ENCODE assay signal across 14 mouse cellular contexts in genomic region chr5:37968596-37968995, GRCm38 (mm10).
DNase-seq lines count a peak whose midpoint lies in the region; ATAC-seq and TF ChIP-seq lines count a peak whose summit lies in the region.
"Had no signal": no experiment of that assay in that cellular context is flagged by ENCODE, and none has a peak within 500 bp of the region (broad histone marks: within the 10 kb centered on the region; RNA-seq: fewer than 3 reads in every experiment).

No protein-coding gene starts in this region.

- 0 out of 2 replicates have a peak overlapping the region, but pooled peaks have one; percentile 2 for H3K4me2 ChIP-seq in forebrain, embryonic 14.5 days (ENCODE audit: low read length)
- H3K4me2 ChIP-seq in forebrain, embryonic 16.5 days (ENCODE audit: low read length), result no peak overlapping the region
- peak overlapping the region; percentile 26 for H3K4me2 ChIP-seq in kidney, postnatal 0 days (ENCODE audit: low read length)
- H3K4me2 ChIP-seq in embryonic facial prominence, embryonic 15.5 days (replicated peaks), result peak overlapping the region; percentile 28; the same call in 1 of the 2 replicates
- H3K4me2 ChIP-seq: liver, embryonic 13.5 days had no signal

- H3K27ac ChIP-seq in forebrain, embryonic 14.5 days (ENCODE audit: low read depth, low read length), result no peak overlapping the region
- H3K27ac ChIP-seq in forebrain, embryonic 16.5 days (ENCODE audit: low read length), result no peak overlapping the region
- H3K27ac ChIP-seq in kidney, postnatal 0 days, result no peak overlapping the region
- H3K27ac ChIP-seq in kidney, adult 2 months (ENCODE audit: insufficient read depth, low read depth, low read length), result no peak overlapping the region
- H3K27ac ChIP-seq in embryonic facial prominence, embryonic 15.5 days (replicated peaks), result no peak overlapping the region
- H3K27ac ChIP-seq: heart, embryonic 15.5 days; liver, embryonic 13.5 days had no signal

- 4% methylated on average over 10 of the region's 10 CpGs for WGBS in forebrain, embryonic 14.5 days
- whole genome bisulfite sequencing in forebrain, embryonic 16.5 days, result 7% methylated on average over 10 of the region's 10 CpGs
- 5% methylated on average over 10 of the region's 10 CpGs for WGBS in kidney, postnatal 0 days
- 8% methylated on average over 10 of the region's 10 CpGs for WGBS in kidney, adult 2 months
- WGBS in embryonic facial prominence, embryonic 15.5 days, result 6% methylated on average over 10 of the region's 10 CpGs

- H3K27me3 ChIP-seq in forebrain, embryonic 14.5 days (replicated peaks; ENCODE audit: control insufficient read depth, insufficient read depth, low read length), result peaks cover 35% of the 10 kb centered on the region
- H3K27me3 ChIP-seq in forebrain, embryonic 16.5 days (replicated peaks; ENCODE audit: control insufficient read depth, insufficient read depth, low read length), result peaks cover 35% of the 10 kb centered on the region
- H3K27me3 ChIP-seq in kidney, postnatal 0 days (ENCODE audit: insufficient read depth, low read length), result peaks cover 14% of the 10 kb centered on the region
- no peaks in the 10 kb centered on the region; the same call in 1 of the 2 replicates for H3K27me3 ChIP-seq in kidney, adult 2 months (replicated peaks; ENCODE audit: control insufficient read depth, insufficient read depth, low read length)
- peaks cover 34% of the 10 kb centered on the region for H3K27me3 ChIP-seq in embryonic facial prominence, embryonic 15.5 days

- DNase-seq in forebrain, embryonic 14.5 days (ENCODE audit: low spot score), result no peak
- DNase-seq in kidney, postnatal 0 days (ENCODE audit: low spot score), result no peak
- DNase-seq in kidney, adult 2 months, result no peak
- DNase-seq in retina, embryonic 14.5 days (ENCODE audit: low spot score), result peak; percentile 46
- no peak for DNase-seq in right cerebral cortex, postnatal 4 days
- DNase-seq: adrenal gland, postnatal 36 days; cerebellum, adult 11 months; liver, embryonic 13.5 days; lung, postnatal 14 days had no signal

- no peaks in the 10 kb centered on the region for H3K9me3 ChIP-seq in forebrain, embryonic 14.5 days (replicated peaks; ENCODE audit: control insufficient read depth, low read length)
- H3K9me3 ChIP-seq in forebrain, embryonic 16.5 days (ENCODE audit: control insufficient read depth, low read length), result no peaks in the 10 kb centered on the region; the same call in 1 of the 2 replicates
- no peaks in the 10 kb centered on the region for H3K9me3 ChIP-seq in kidney, postnatal 0 days (replicated peaks; ENCODE audit: low read length)
- H3K9me3 ChIP-seq in embryonic facial prominence, embryonic 15.5 days (replicated peaks), result no peaks in the 10 kb centered on the region
- H3K9me3 ChIP-seq: heart, embryonic 15.5 days; liver, embryonic 13.5 days had no signal

- no peak for TF ChIP-seq POLR2A in kidney, adult 2 months (IDR thresholded peaks at IDR 0.05; ENCODE audit: low read depth, low read length)

- no peak overlapping the region for H3K9ac ChIP-seq in forebrain, embryonic 14.5 days (ENCODE audit: low read length)
- no peak overlapping the region for H3K9ac ChIP-seq in forebrain, embryonic 16.5 days (replicated peaks; ENCODE audit: low read depth, low read length)
- no peak overlapping the region for H3K9ac ChIP-seq in kidney, postnatal 0 days (ENCODE audit: low read depth, low read length)
- no peak overlapping the region for H3K9ac ChIP-seq in embryonic facial prominence, embryonic 15.5 days
- H3K9ac ChIP-seq: heart, embryonic 15.5 days; liver, embryonic 13.5 days had no signal

- ATAC-seq in forebrain, embryonic 14.5 days, result no peak
- no peak for ATAC-seq in forebrain, embryonic 16.5 days
- ATAC-seq in kidney, postnatal 0 days (replicated peaks; ENCODE audit: low FRiP score, low read depth), result no peak
- ATAC-seq in embryonic facial prominence, embryonic 15.5 days (ENCODE audit: insufficient number of reproducible peaks, low FRiP score, low TSS enrichment, low read depth), result no peak
- ATAC-seq in erythroid progenitor cell, adult 5-6 weeks (replicated peaks; ENCODE audit: low FRiP score, poor library complexity, severe bottlenecking), result no peak
- ATAC-seq: intestine, postnatal 0 days had no signal

- no peak for TF ChIP-seq CTCF in kidney, postnatal 0 days (IDR thresholded peaks at IDR 0.05; ENCODE audit: low read depth)
- TF ChIP-seq CTCF in kidney, adult 2 months (conservative IDR thresholded peaks at IDR 0.05; ENCODE audit: insufficient read depth, insufficient read length, low read depth, low read length), result no peak

- no peaks in the 10 kb centered on the region for H3K4me1 ChIP-seq in forebrain, embryonic 14.5 days (ENCODE audit: control insufficient read depth, insufficient read depth, low read length)
- H3K4me1 ChIP-seq in forebrain, embryonic 16.5 days (replicated peaks; ENCODE audit: control insufficient read depth, insufficient read depth, low read length), result no peaks in the 10 kb centered on the region
- 0 out of 2 replicates have a peak, but pooled peaks cover 3% of the 10 kb centered on the region for H3K4me1 ChIP-seq in kidney, postnatal 0 days (replicated peaks; ENCODE audit: insufficient read depth, low read length)
- H3K4me1 ChIP-seq in kidney, adult 2 months (ENCODE audit: control insufficient read depth, insufficient read depth, low read length), result no peaks in the 10 kb centered on the region
- H3K4me1 ChIP-seq in embryonic facial prominence, embryonic 15.5 days, result peaks cover 18% of the 10 kb centered on the region
- H3K4me1 ChIP-seq: liver, embryonic 13.5 days had no signal

- no peak overlapping the region for H3K4me3 ChIP-seq in forebrain, embryonic 14.5 days (ENCODE audit: low read depth, low read length)
- H3K4me3 ChIP-seq in forebrain, embryonic 16.5 days (replicated peaks; ENCODE audit: low read length), result no peak overlapping the region
- no peak overlapping the region for H3K4me3 ChIP-seq in kidney, postnatal 0 days (replicated peaks; ENCODE audit: low read depth, low read length)
- no peak overlapping the region for H3K4me3 ChIP-seq in kidney, adult 2 months (ENCODE audit: insufficient read depth, low read depth, low read length)
- no peak overlapping the region for H3K4me3 ChIP-seq in embryonic facial prominence, embryonic 15.5 days (replicated peaks)
- H3K4me3 ChIP-seq: liver, embryonic 13.5 days had no signal

- H3K36me3 ChIP-seq in forebrain, embryonic 14.5 days (ENCODE audit: control insufficient read depth, insufficient read depth, low read length), result no peaks in the 10 kb centered on the region
- no peaks in the 10 kb centered on the region for H3K36me3 ChIP-seq in forebrain, embryonic 16.5 days (ENCODE audit: control insufficient read depth, insufficient read depth)
- no peaks in the 10 kb centered on the region for H3K36me3 ChIP-seq in kidney, postnatal 0 days (ENCODE audit: insufficient read depth, low read length)
- no peaks in the 10 kb centered on the region for H3K36me3 ChIP-seq in kidney, adult 2 months (ENCODE audit: control insufficient read depth, insufficient read depth, low read length)
- no peaks in the 10 kb centered on the region for H3K36me3 ChIP-seq in embryonic facial prominence, embryonic 15.5 days
- H3K36me3 ChIP-seq: heart, embryonic 15.5 days; liver, embryonic 13.5 days had no signal
